Mouse (Mus musculus) monocyte, adult 5-6 weeks (primary cell): ENCODE measurements around the gene Decr2. TPM values are rescaled to one million over a fixed set of nuclear protein-coding genes. Genes with fewer than 3 reads are reported as not detected.
"Not testable (repeated sequence)": the region's sequence is repeated elsewhere in the genome, so short reads cannot be mapped to it uniquely, and the experiment has no call there.

ENCODE experiments used
- ATAC-seq: fragments of 153-309, 156-312 bp; replicated peaks from 2 replicates; pipeline ENCODE4 v1.8.0; 2017; ENCODE audit warnings: mild to moderate bottlenecking; ENCODE audit not compliant: low TSS enrichment, insufficient number of reproducible peaks, severe bottlenecking, poor library complexity, low FRiP score
- total RNA-seq: library from RNA; stranded (forward); fragments of 200-1000, 200-491, 200-594 nt; gene quantifications from 3 replicates; pipeline ENCODE4 v1.2.3, GENCODE M21; 2017

The Decr2 gene
- total RNA-seq, 1 experiment from 2014 or later = 7.7 TPM

- not testable (repeated sequence) for ATAC-seq
Observed at GRCm38 (mm10) chr17:26040711-26041110, 49.4 kb downstream of the Decr2 start.

GRCm38 (mm10) chr17:26032037-26032436 is 58.1 kb downstream of the Decr2 start:
- no peak for ATAC-seq

GRCm38 (mm10) chr17:26031583-26031982 is 58.6 kb downstream of the Decr2 start:
- no peak for ATAC-seq

Other genes with a start within 250 kb of the Decr2 start
- 0.43 to 2.9 TPM (median 2.1 TPM) in 3 replicates for gene Gm20683, start 248.6 kb downstream of the Decr2 start, total RNA-seq
- 17.6 to 38.7 TPM (median 34.3 TPM) in 3 replicates for gene Rhot2, start 245.5 kb downstream of the Decr2 start, total RNA-seq
- gene Wdr90, start 228.8 kb downstream of the Decr2 start, total RNA-seq = 2.9 to 7.7 TPM (median 3.4 TPM) in 3 replicates
- 1.1 to 5.7 TPM (median 1.6 TPM) in 3 replicates for gene Mcrip2, start 221.6 kb downstream of the Decr2 start, total RNA-seq
- 1.3 to 10.0 TPM (median 7.0 TPM) in 3 replicates for gene Mettl26, start 215.3 kb downstream of the Decr2 start, total RNA-seq
- gene Wfikkn1, start 209.5 kb downstream of the Decr2 start, total RNA-seq = 1.0 to 2.1 TPM (median 1.4 TPM) in 3 replicates
- 3.5 to 7.1 TPM (median 3.8 TPM) in 3 replicates for gene Rab40c, start 170.6 kb downstream of the Decr2 start, total RNA-seq
- gene Pigq, start 145.4 kb downstream of the Decr2 start, total RNA-seq = 13.5 to 34.1 TPM (median 18.4 TPM) in 3 replicates
- not detected in 3 replicates for gene Nhlrc4, start 145.4 kb downstream of the Decr2 start, total RNA-seq
- gene A930017K11Rik, start 137.8 kb downstream of the Decr2 start, total RNA-seq = not detected in 3 replicates
- 2.3 to 6.6 TPM (median 6.1 TPM) in 3 replicates for gene Capn15, start 104.5 kb downstream of the Decr2 start, total RNA-seq
- gene Rab11fip3, start 20.8 kb downstream of the Decr2 start, total RNA-seq = 0.32 to 4.0 TPM (median 1.2 TPM) in 3 replicates
- gene Nme4, start 5.3 kb upstream of the Decr2 start, total RNA-seq = 1.1 TPM in 1 of 3 replicates, not detected in the others
- 7.4 to 10.9 TPM (median 8.5 TPM) in 3 replicates for gene Tmem8, start 23.0 kb upstream of the Decr2 start, total RNA-seq
- gene Mrpl28, start 33.2 kb upstream of the Decr2 start, total RNA-seq = 13.0 to 19.6 TPM (median 13.9 TPM) in 3 replicates
- gene Axin1, start 48.4 kb upstream of the Decr2 start, total RNA-seq = 163 to 305 TPM (median 248 TPM) in 3 replicates
- not detected in 3 replicates for gene Pdia2, start 108.8 kb upstream of the Decr2 start, total RNA-seq
- gene Rgs11, start 112.6 kb upstream of the Decr2 start, total RNA-seq = 0.49 TPM in 1 of 3 replicates, not detected in the others
- gene Arhgdig, start 117.4 kb upstream of the Decr2 start, total RNA-seq = not detected in 3 replicates
- 37.3 to 55.5 TPM (median 45.4 TPM) in 3 replicates for gene Fam234a, start 153.9 kb upstream of the Decr2 start, total RNA-seq
- gene Luc7l, start 162.6 kb upstream of the Decr2 start, total RNA-seq = 80.4 to 111 TPM (median 109 TPM) in 3 replicates